Mouse (Mus musculus): ENCODE measurements around the gene Uchl1.

Uchl1 gene

DNA sequence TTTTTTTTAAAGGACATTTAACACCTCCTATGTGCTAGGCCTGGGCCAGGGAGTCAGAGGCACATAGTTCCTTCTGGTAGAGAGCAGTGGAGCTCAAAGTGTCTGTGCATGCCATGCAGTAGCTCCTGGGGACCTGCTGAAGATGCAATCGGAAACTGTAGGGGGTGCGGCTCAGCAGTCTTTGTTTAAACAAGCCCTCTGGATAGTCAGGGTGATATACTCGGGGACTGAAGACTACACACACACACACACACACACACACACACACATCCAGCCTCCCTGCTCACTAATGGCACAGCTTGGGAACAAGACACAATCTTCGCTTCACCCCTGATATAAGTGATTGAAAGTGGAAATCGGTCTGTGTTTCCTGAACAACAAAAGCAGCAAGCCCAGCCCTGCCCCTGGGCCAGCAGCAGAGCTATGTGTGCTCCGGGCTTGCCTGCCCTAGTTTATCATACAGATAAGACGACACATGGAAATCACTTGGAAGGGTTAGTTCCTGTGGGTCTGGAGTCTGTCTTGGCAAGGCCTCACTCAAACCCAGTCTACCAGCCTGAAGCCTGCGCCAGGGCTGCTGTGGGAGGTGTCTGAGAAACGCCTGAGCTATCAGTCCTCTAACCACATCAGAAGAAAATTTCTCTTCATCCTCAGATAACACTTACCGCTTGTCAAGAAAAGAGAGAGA is 27.6 kb downstream of the Uchl1 start:
- DNase-seq (ENCODE audit: extremely low read depth, insufficient read length, low spot score): no peak

GRCm38 (mm10) chr5:66707859-66708258 is 32.0 kb downstream of the Uchl1 start:
- no peak for DNase-seq (ENCODE audit: extremely low read depth, insufficient read length, low spot score)

DNA sequence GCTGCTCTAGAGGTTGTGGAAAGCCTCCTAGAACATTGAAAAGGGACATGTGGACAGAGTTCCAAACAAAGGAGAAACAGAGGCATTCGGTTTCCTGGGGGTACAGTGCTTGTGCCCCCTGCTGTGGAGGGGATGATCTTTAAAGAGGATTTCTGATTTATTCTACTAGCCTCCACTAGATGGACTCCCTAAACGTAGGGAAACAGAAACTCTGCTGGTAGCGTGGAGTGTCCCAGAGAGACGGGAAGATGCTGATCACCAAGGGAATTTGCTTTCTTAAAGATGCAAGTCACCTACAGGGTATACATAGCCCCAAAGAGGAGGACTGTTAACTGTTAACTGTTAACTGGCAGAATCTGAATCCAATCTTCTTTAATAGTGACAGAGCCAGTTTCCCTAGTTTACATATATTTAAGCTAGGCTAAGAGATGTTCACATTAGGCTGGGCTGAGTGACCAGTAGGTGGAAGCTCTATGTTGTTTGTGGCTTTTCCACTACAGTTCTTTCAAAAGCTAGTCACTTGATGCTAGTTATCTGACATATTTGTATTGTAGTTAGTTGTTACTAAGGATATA is 34.6 kb downstream of the Uchl1 start:
- no peak for DNase-seq (ENCODE audit: extremely low read depth, insufficient read length, low spot score)

DNA sequence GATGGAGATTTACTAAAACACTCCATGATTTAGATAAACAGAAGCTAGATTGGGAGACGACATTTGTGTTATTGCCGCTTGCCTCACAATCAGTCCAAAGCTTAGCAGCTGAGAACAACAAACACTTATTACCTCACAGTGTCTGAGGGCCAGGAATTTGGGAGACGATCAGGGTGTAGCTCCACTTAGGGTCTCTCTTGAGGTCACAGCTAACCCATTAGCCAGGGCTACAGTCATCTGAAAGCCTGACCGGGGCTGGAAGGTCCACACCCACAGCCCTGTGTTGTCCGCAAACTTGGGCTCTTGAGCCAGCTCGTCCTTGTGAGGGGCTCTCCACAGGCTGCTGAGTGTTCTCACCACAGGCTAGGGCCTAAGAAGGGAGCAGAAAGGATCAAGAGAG is 36.9 kb downstream of the Uchl1 start:
- no peak for DNase-seq (ENCODE audit: extremely low read depth, insufficient read length, low spot score)

GRCm38 (mm10) chr5:66715498-66715931 is 39.6 kb downstream of the Uchl1 start:
- DNase-seq (ENCODE audit: extremely low read depth, insufficient read length, low spot score): no peak

DNA sequence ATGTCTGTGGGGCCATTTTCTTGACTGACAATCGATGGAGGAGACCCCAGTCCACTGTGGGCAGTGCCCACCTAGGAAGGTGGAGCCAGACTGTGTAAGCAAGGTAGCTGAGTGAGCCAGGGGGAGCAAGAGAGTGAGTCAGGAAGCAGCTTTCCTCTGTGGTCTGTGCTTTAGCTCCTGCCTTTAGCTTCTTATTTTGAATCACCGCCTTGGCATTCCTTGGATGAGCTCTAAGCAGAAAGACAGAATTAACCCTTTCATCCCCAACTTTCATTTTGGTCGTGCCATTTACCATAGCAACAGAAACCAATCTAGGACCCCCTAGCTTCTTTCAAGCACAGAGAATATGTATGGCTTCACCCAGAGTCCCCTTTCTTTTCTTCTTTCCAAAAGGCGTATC is 42.0 kb downstream of the Uchl1 start:
- no peak for DNase-seq (ENCODE audit: extremely low read depth, insufficient read length, low spot score)

- no peak for DNase-seq (ENCODE audit: extremely low read depth, insufficient read length, low spot score)
These were observed 42.5 kb downstream of the Uchl1 start for GRCm38 (mm10) chr5:66718413-66718812.

GRCm38 (mm10) chr5:66718880-66719279 is 43.0 kb downstream of the Uchl1 start:
- DNase-seq (ENCODE audit: extremely low read depth, insufficient read length, low spot score): no peak

- no peak for DNase-seq (ENCODE audit: extremely low read depth, insufficient read length, low spot score)
These were observed 45.0 kb downstream of the Uchl1 start for GRCm38 (mm10) chr5:66720921-66721320.

DNA sequence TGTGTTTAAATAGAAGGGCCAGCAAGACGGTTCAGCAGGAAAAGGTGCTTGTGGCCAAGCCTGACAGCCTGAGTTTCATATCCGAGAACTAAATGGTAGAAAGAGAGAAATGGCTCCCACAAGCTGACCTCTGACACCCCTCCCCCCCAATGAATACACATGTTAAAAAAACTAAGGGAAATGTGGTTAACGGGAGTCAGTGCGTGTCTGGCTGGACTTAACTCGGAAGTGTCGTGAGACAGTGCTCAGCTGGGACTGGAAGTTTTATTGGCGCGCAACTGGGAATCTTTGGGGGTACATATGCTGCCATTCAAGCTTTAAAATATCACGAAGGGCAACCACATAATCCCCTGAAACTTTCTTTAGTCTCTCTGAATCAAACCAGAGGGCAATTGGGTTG is 46.7 kb downstream of the Uchl1 start:
- no peak for DNase-seq (ENCODE audit: extremely low read depth, insufficient read length, low spot score)

DNA sequence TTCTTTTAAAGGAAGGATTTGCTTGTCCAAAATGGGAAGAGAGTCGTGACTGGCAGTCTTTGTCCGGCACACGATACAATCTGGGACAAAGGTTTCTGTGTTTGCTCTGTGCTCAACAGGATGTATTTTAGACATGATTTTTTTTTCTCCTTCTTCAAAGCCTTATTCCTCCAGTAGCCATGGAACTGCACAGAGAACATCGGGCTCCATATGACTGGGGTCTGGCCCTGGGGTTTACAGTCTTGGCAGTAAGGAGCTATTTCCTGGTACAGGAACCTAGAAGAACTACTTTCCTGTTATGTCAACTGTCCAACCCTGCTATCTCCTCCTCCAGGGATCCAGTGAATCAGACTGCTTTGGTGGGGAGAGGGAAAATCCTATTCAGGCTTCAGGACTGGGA is 47.1 kb downstream of the Uchl1 start:
- no peak for DNase-seq (ENCODE audit: extremely low read depth, insufficient read length, low spot score)

DNA sequence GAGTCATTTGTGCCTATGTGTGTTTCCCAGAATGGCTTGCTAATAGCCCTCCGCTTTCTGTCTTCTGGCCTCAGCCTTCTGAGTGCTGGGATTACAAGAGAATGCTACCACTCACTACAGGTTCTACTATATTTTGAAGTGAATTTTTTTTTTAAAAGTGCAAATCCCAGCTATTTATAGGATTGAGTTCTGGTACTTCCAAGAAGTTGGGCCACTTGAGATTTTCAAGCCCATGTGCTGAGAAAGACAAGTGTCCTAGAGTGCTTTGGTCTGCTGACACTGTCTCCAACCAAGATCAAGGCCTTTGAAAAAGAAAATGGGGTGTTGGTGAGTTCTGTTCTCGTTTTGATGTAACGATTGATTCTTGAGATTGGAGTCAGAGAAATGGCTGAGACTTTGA is 47.7 kb downstream of the Uchl1 start:
- DNase-seq (ENCODE audit: extremely low read depth, insufficient read length, low spot score): no peak

GRCm38 (mm10) chr5:66729306-66729705 is 53.4 kb downstream of the Uchl1 start:
- DNase-seq (ENCODE audit: extremely low read depth, insufficient read length, low spot score): no peak

- DNase-seq (ENCODE audit: extremely low read depth, insufficient read length, low spot score): no peak
These were observed 54.9 kb downstream of the Uchl1 start for GRCm38 (mm10) chr5:66730621-66731301.

DNA sequence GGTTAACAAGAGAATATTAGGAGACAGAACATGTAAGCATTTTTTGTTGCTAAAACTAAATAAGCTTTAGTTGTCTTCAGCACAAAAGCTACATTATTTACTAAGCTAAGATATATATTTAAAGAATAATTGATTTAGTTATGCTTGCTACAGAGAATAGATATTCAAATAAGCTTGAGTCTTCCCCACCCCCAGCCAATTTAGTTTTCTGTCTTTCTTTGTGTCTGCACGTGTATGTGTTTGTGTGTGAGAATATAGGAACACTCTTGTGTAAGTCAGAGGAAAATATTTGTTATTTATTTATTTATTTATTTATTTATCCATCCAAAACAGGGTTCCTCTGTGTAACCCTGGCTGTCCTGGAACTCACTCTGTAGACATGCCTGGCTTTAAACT is 55.4 kb downstream of the Uchl1 start:
- no peak for DNase-seq (ENCODE audit: extremely low read depth, insufficient read length, low spot score)

- no peak for DNase-seq (ENCODE audit: extremely low read depth, insufficient read length, low spot score)
These were observed 57.7 kb downstream of the Uchl1 start for GRCm38 (mm10) chr5:66733556-66733955.

Data from 3134 (cell line).